Mouse (Mus musculus): ENCODE data around the gene Sema3d.

DNA sequence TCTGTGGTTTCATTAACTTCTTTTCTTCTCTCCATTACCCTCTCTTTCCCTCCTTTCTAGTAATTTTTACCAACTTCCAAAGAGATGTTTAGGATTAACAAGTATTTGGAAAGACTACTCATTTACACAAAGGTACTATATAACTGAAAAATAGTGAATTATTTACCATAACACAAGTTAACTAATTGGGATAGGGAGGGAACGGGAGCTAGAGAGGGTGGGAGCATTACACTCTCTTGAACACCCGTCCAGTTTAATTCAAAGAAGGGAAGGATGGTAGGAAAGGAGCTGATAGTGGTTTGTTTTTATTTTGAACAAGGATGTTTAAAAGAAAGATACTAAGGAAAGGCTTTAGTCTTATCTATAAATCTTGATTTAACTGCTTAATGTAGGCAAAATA is 104.7 kb downstream of the Sema3d start:
- TF ChIP-seq MYOD1 (IDR thresholded peaks at IDR 0.05; ENCODE audit: control insufficient read depth, insufficient read length, low read depth) (no peak), CTCF (IDR thresholded peaks at IDR 0.05; ENCODE audit: control insufficient read depth, insufficient read depth, insufficient read length) (no peak), USF1 (IDR thresholded peaks at IDR 0.05; ENCODE audit: low read depth) (no peak), MAX (IDR thresholded peaks at IDR 0.05) (no peak)
